Mouse (Mus musculus) ES-E14 (cell line): ENCODE measurements at regions not wholly inside any gene's neighbourhood (a gene's known extent, or its start where the extent isn't known, plus 50 kb on each side); places are given as distances from the start of the nearest gene placed in this dataset.

Source experiments
- CHD2 ChIP-seq: IDR thresholded peaks from 2 replicates; pipeline ENCODE4 v1.6.1; 2014; ENCODE audit warnings: mild to moderate bottlenecking, low read depth, low read length, inconsistent platforms
- HCFC1 ChIP-seq: IDR thresholded peaks from 2 replicates; pipeline ENCODE4 v1.6.1; 2012; ENCODE audit warnings: low read length, inconsistent platforms, borderline replicate concordance; ENCODE audit not compliant: insufficient read depth
- MAFK ChIP-seq: IDR thresholded peaks from 2 replicates; pipeline ENCODE4 v1.6.1; 2014; ENCODE audit warnings: mild to moderate bottlenecking, low read depth, low read length, inconsistent platforms; ENCODE audit not compliant: insufficient read depth
- ZC3H11A ChIP-seq: IDR thresholded peaks from 2 replicates; pipeline ENCODE4 v1.6.1; 2012; ENCODE audit warnings: low read depth, mild to moderate bottlenecking, inconsistent platforms, low read length, borderline replicate concordance
- ZNF384 ChIP-seq: IDR thresholded peaks from 2 replicates; pipeline ENCODE4 v1.6.1; 2012; ENCODE audit warnings: low read depth, low read length, inconsistent platforms

DNA sequence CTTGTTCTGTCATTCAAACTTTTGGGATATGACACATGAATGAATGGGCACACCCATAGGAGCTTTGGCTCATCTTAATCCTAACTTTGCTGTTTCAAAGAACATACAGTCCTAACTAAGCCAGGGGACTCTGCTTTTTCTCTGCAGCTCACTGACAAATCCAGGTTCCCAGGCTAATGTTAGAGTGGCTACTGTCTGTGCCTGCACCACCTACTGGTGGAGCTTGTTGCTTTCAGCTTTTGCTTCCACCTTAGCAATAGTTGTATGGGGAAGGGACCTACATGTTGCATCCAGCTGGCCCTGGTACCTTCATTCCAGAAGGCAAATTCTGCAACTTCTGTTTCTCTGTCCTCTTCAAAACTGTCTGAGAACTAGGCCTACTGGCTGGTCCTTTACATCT lies 566.8 kb upstream of the Castor2 start:
- TF ChIP-seq CHD2 = no peak
- no peak for TF ChIP-seq MAFK
- no peak for TF ChIP-seq ZNF384
- TF ChIP-seq HCFC1 = no peak
- TF ChIP-seq ZC3H11A = no peak
